Mouse (Mus musculus): ENCODE measurements around the gene Thrap3. TPM values are rescaled to one million over a fixed set of nuclear protein-coding genes. Genes with fewer than 3 reads are reported as not detected.

Thrap3 gene
- polyA plus RNA-seq, 1 experiment: 56.6 TPM

- no peak overlapping the region for H3K4me3 ChIP-seq
- H3ac ChIP-seq (ENCODE audit: control insufficient read depth, insufficient read length): no peak overlapping the region
- no peaks in the 10 kb centered on the region for H3K79me2 ChIP-seq (ENCODE audit: control insufficient read depth, insufficient read depth)
- no peaks in the 10 kb centered on the region for H3K27me3 ChIP-seq (ENCODE audit: control insufficient read depth, insufficient read depth, insufficient read length)
- no peak for TF ChIP-seq TCF12 (IDR thresholded peaks at IDR 0.05; ENCODE audit: insufficient read depth, poor library complexity, severe bottlenecking)
- TF ChIP-seq MYOG (IDR thresholded peaks at IDR 0.05; ENCODE audit: control insufficient read depth in 1 of 3, insufficient read depth in 1 of 3, insufficient read length in 2 of 3, low read depth in 2 of 3): no peak
- TF ChIP-seq POLR2AphosphoS2 (IDR thresholded peaks at IDR 0.05; ENCODE audit: insufficient read length, low read depth): no peak
- TF ChIP-seq POLR2A (IDR thresholded peaks at IDR 0.05; ENCODE audit: insufficient read length, low read depth): no peak
- H3K36me3 ChIP-seq (ENCODE audit: control insufficient read depth, insufficient read depth): no peaks in the 10 kb centered on the region
- no peak overlapping the region for H3K4me2 ChIP-seq (ENCODE audit: low read depth)
These were observed 4.5 kb upstream of the Thrap3 start for GRCm38 (mm10) chr4:126207081-126207480.

- Histone ChIP-seq H3K4me2 (ENCODE audit: low read depth) (no peak overlapping the region), H3K27me3 (ENCODE audit: control insufficient read depth, insufficient read depth, insufficient read length) (no peaks in the 10 kb centered on the region)
These were observed 2.8 kb upstream of the Thrap3 start for GRCm38 (mm10) chr4:126205386-126205785.

GRCm38 (mm10) chr4:126204661-126205230 is 2.2 kb upstream of the Thrap3 start:
- Histone ChIP-seq H3K36me3 (ENCODE audit: control insufficient read depth, insufficient read depth) (no peaks in the 10 kb centered on the region), H3K4me3 (no peak overlapping the region), H3K27me3 (ENCODE audit: control insufficient read depth, insufficient read depth, insufficient read length) (no peaks in the 10 kb centered on the region), H3ac (ENCODE audit: control insufficient read depth, insufficient read length) (no peak overlapping the region), H3K4me2 (ENCODE audit: low read depth) (no peak overlapping the region), H3K79me2 (ENCODE audit: control insufficient read depth, insufficient read depth) (peaks cover 23% of the 10 kb centered on the region)
- no peak for TF ChIP-seq TCF3 (IDR thresholded peaks at IDR 0.05; ENCODE audit: insufficient read length, low read depth)
- TF ChIP-seq USF1 (IDR thresholded peaks at IDR 0.05; ENCODE audit: low read depth): no peak
- no peak for TF ChIP-seq POLR2A (IDR thresholded peaks at IDR 0.05; ENCODE audit: insufficient read length, low read depth)
- no peak for TF ChIP-seq POLR2AphosphoS2 (IDR thresholded peaks at IDR 0.05; ENCODE audit: insufficient read length, low read depth)
- TF ChIP-seq MYOG (IDR thresholded peaks at IDR 0.05; ENCODE audit: control insufficient read depth in 1 of 3, insufficient read depth in 1 of 3, insufficient read length in 2 of 3, low read depth in 2 of 3): no peak
- TF ChIP-seq TCF12 (IDR thresholded peaks at IDR 0.05; ENCODE audit: insufficient read depth, poor library complexity, severe bottlenecking): no peak
- no peak for TF ChIP-seq REST (IDR thresholded peaks at IDR 0.05; ENCODE audit: insufficient read depth, insufficient read length)
- TF ChIP-seq E2F4 (IDR thresholded peaks at IDR 0.05; ENCODE audit: insufficient read depth): no peak
- TF ChIP-seq SRF (IDR thresholded peaks at IDR 0.05; ENCODE audit: control insufficient read depth, insufficient read length, low read depth): no peak
- TF ChIP-seq MYOD1 (IDR thresholded peaks at IDR 0.05; ENCODE audit: control insufficient read depth in 1 of 3, insufficient read length in 2 of 3, low read depth in 2 of 3): no peak
- no peak for TF ChIP-seq CEBPB (IDR thresholded peaks at IDR 0.05; ENCODE audit: insufficient read depth, poor library complexity, severe bottlenecking)
- TF ChIP-seq MAX (IDR thresholded peaks at IDR 0.05; ENCODE audit: low read depth): no peak

More at GRCm38 (mm10) chr4:126205386-126205785, 2.8 kb upstream of the Thrap3 start:
- peaks cover 16% of the 10 kb centered on the region for H3K79me2 ChIP-seq (ENCODE audit: control insufficient read depth, insufficient read depth)
- no peaks in the 10 kb centered on the region for H3K36me3 ChIP-seq (ENCODE audit: control insufficient read depth, insufficient read depth)
- H3ac ChIP-seq (ENCODE audit: control insufficient read depth, insufficient read length): no peak overlapping the region
- TF ChIP-seq TCF3 (IDR thresholded peaks at IDR 0.05; ENCODE audit: insufficient read length, low read depth) (no peak), MYOD1 (IDR thresholded peaks at IDR 0.05; ENCODE audit: control insufficient read depth in 1 of 3, insufficient read length in 2 of 3, low read depth in 2 of 3) (no peak), REST (IDR thresholded peaks at IDR 0.05; ENCODE audit: insufficient read depth, insufficient read length) (no peak), USF1 (IDR thresholded peaks at IDR 0.05; ENCODE audit: low read depth) (no peak), MAX (IDR thresholded peaks at IDR 0.05; ENCODE audit: low read depth) (no peak), SRF (IDR thresholded peaks at IDR 0.05; ENCODE audit: control insufficient read depth, insufficient read length, low read depth) (no peak), E2F4 (IDR thresholded peaks at IDR 0.05; ENCODE audit: insufficient read depth) (no peak), TCF12 (IDR thresholded peaks at IDR 0.05; ENCODE audit: insufficient read depth, poor library complexity, severe bottlenecking) (no peak), POLR2A (IDR thresholded peaks at IDR 0.05; ENCODE audit: insufficient read length, low read depth) (no peak), CEBPB (IDR thresholded peaks at IDR 0.05; ENCODE audit: insufficient read depth, poor library complexity, severe bottlenecking) (no peak), MYOG (IDR thresholded peaks at IDR 0.05; ENCODE audit: control insufficient read depth in 1 of 3, insufficient read depth in 1 of 3, insufficient read length in 2 of 3, low read depth in 2 of 3) (no peak)
- no peak overlapping the region for H3K4me3 ChIP-seq

GRCm38 (mm10) chr4:126204016-126204415 is 1.5 kb upstream of the Thrap3 start:
- H3K4me2 ChIP-seq (ENCODE audit: low read depth): no peak overlapping the region
- peaks cover 30% of the 10 kb centered on the region for H3K79me2 ChIP-seq (ENCODE audit: control insufficient read depth, insufficient read depth)
- no peak for TF ChIP-seq E2F4 (IDR thresholded peaks at IDR 0.05; ENCODE audit: insufficient read depth)

GRCm38 (mm10) chr4:126203336-126203895 is 856 bp upstream of the Thrap3 start:
- peak overlapping the region; percentile 72 for H3K4me3 ChIP-seq

More at GRCm38 (mm10) chr4:126204016-126204415, 1.5 kb upstream of the Thrap3 start:
- Histone ChIP-seq H3K27me3 (ENCODE audit: control insufficient read depth, insufficient read depth, insufficient read length) (no peaks in the 10 kb centered on the region), H3ac (ENCODE audit: control insufficient read depth, insufficient read length) (no peak overlapping the region), H3K36me3 (ENCODE audit: control insufficient read depth, insufficient read depth) (no peaks in the 10 kb centered on the region), H3K4me3 (no peak overlapping the region)

More at GRCm38 (mm10) chr4:126203336-126203895, 856 bp upstream of the Thrap3 start:
- TF ChIP-seq MAX (IDR thresholded peaks at IDR 0.05; ENCODE audit: low read depth): no peak
- TF ChIP-seq REST (IDR thresholded peaks at IDR 0.05; ENCODE audit: insufficient read depth, insufficient read length): no peak
- TF ChIP-seq MYOD1 (IDR thresholded peaks at IDR 0.05; ENCODE audit: control insufficient read depth in 1 of 3, insufficient read length in 2 of 3, low read depth in 2 of 3): no peak
- TF ChIP-seq USF1 (IDR thresholded peaks at IDR 0.05; ENCODE audit: low read depth): no peak
- no peak for TF ChIP-seq E2F4 (IDR thresholded peaks at IDR 0.05; ENCODE audit: insufficient read depth)
- no peak for TF ChIP-seq CEBPB (IDR thresholded peaks at IDR 0.05; ENCODE audit: insufficient read depth, poor library complexity, severe bottlenecking)
- no peak for TF ChIP-seq MYOG (IDR thresholded peaks at IDR 0.05; ENCODE audit: control insufficient read depth in 1 of 3, insufficient read depth in 1 of 3, insufficient read length in 2 of 3, low read depth in 2 of 3)
- TF ChIP-seq SRF (IDR thresholded peaks at IDR 0.05; ENCODE audit: control insufficient read depth, insufficient read length, low read depth): no peak
- TF ChIP-seq POLR2A (IDR thresholded peaks at IDR 0.05; ENCODE audit: insufficient read length, low read depth): no peak
- no peak for TF ChIP-seq TCF12 (IDR thresholded peaks at IDR 0.05; ENCODE audit: insufficient read depth, poor library complexity, severe bottlenecking)
- no peak for TF ChIP-seq TCF3 (IDR thresholded peaks at IDR 0.05; ENCODE audit: insufficient read length, low read depth)
- no peak for TF ChIP-seq POLR2AphosphoS2 (IDR thresholded peaks at IDR 0.05; ENCODE audit: insufficient read length, low read depth)
- H3K79me2 ChIP-seq (ENCODE audit: control insufficient read depth, insufficient read depth): peaks cover 36% of the 10 kb centered on the region
- H3K27me3 ChIP-seq (ENCODE audit: control insufficient read depth, insufficient read depth, insufficient read length): no peaks in the 10 kb centered on the region
- no peaks in the 10 kb centered on the region for H3K36me3 ChIP-seq (ENCODE audit: control insufficient read depth, insufficient read depth)
- H3K4me2 ChIP-seq (ENCODE audit: low read depth): peak overlapping the region; percentile 83
- no peak overlapping the region for H3ac ChIP-seq (ENCODE audit: control insufficient read depth, insufficient read length)
